Mouse (Mus musculus) T-cell, adult 66 days (primary cell): ENCODE measurements around the gene Mmp23. TPM values are rescaled to one million over a fixed set of nuclear protein-coding genes. Genes with fewer than 3 reads are reported as not detected.

Experiments
- total RNA-seq, 2 experiments: library from RNA; stranded (reverse); gene quantifications; 3 replicates in 1 of 2; 4 replicates in 1 of 2; pipeline ENCODE4 v1.2.4; 2023

Mmp23 gene
- total RNA-seq = under 1 TPM in 1 of 2 experiments, not detected in 1; 0.52 TPM

GRCm38 (mm10) chr4:155653086-155653450, at the start of gene Mmp23:
Gene Mmp23 (minus strand): TSS chr4:155653384.

GRCm38 (mm10) chr4:155694111-155694481, 40.9 kb upstream of the Mmp23 start, which contains the start of gene Fndc10:
Gene Fndc10 (plus strand): TSS chr4:155694342.

GRCm38 (mm10) chr4:155668689-155669597, 15.8 kb upstream of the Mmp23 start, which contains the start of gene Mib2:
Gene Mib2 (minus strand): TSS chr4:155669198.

GRCm38 (mm10) chr4:155645308-155645707, 7.9 kb downstream of the Mmp23 start, which contains the start of gene Gm10563:
Gene Gm10563 (minus strand): TSS chr4:155645408.

GRCm38 (mm10) chr4:155624338-155625291, 28.6 kb downstream of the Mmp23 start, which contains the start of gene Cdk11b:
Gene Cdk11b (plus strand): TSS chr4:155624854.

GRCm38 (mm10) chr4:155601091-155601996, 51.8 kb downstream of the Mmp23 start, which contains the start of gene Slc35e2:
Gene Slc35e2 (plus strand): TSS chr4:155601416.

Other genes starting within 250 kb of the Mmp23 start
- 1 to 10 TPM in 1 of 2 experiments, under 1 TPM in 1; 0.80 to 1.3 TPM for gene Cfap74, start 244.2 kb downstream of the Mmp23 start, total RNA-seq
- not detected for gene Tmem52, start 184.3 kb downstream of the Mmp23 start, total RNA-seq
- gene Gnb1, start 162.0 kb downstream of the Mmp23 start, total RNA-seq = 100 to 1,000 TPM; 248 to 296 TPM
- gene Nadk, start 91.0 kb downstream of the Mmp23 start, total RNA-seq = 10 to 100 TPM; 51.8 to 53.8 TPM
- gene Slc35e2, start 52.0 kb downstream of the Mmp23 start, total RNA-seq = 10 to 100 TPM; 30.9 to 33.6 TPM
- gene Cdk11b, start 28.5 kb downstream of the Mmp23 start, total RNA-seq = 100 to 1,000 TPM; 136 to 169 TPM
- gene Gm10563, start 8.0 kb downstream of the Mmp23 start, total RNA-seq = not detected
- gene Mib2, start 15.8 kb upstream of the Mmp23 start, total RNA-seq = 10 to 100 TPM; 42.4 to 53.7 TPM
- 1 to 10 TPM; 8.1 to 9.0 TPM for gene Fndc10, start 41.0 kb upstream of the Mmp23 start, total RNA-seq
- gene Ssu72, start 51.4 kb upstream of the Mmp23 start, total RNA-seq = 10 to 100 TPM; 85.5 to 85.9 TPM
- gene Tmem240, start 81.4 kb upstream of the Mmp23 start, total RNA-seq = 1 to 10 TPM; 1.1 to 1.4 TPM
- gene Atad3a, start 107.7 kb upstream of the Mmp23 start, total RNA-seq = 10 to 100 TPM; 54.6 to 56.0 TPM
- not detected for gene Vwa1, start 121.3 kb upstream of the Mmp23 start, total RNA-seq
- gene Tmem88b, start 132.5 kb upstream of the Mmp23 start, total RNA-seq = not detected
- not detected for gene Ankrd65, start 137.1 kb upstream of the Mmp23 start, total RNA-seq
- 10 to 100 TPM; 46.5 to 54.4 TPM for gene Mrpl20, start 149.5 kb upstream of the Mmp23 start, total RNA-seq
- gene Ccnl2, start 159.1 kb upstream of the Mmp23 start, total RNA-seq = 100 to 1,000 TPM; 225 to 247 TPM
- 10 to 100 TPM; 85.7 to 88.9 TPM for gene Aurkaip1, start 177.9 kb upstream of the Mmp23 start, total RNA-seq
- gene Mxra8, start 186.3 kb upstream of the Mmp23 start, total RNA-seq = 1 to 10 TPM; 4.2 to 5.4 TPM
- 10 to 100 TPM; 75.5 to 75.8 TPM for gene Dvl1, start 194.0 kb upstream of the Mmp23 start, total RNA-seq
- gene Tas1r3, start 210.0 kb upstream of the Mmp23 start, total RNA-seq = 1 to 10 TPM; 2.7 to 2.8 TPM
- 10 to 100 TPM; 11.5 to 12.6 TPM for gene Cptp, start 216.1 kb upstream of the Mmp23 start, total RNA-seq
- 10 to 100 TPM; 62.8 to 66.9 TPM for gene Ints11, start 216.2 kb upstream of the Mmp23 start, total RNA-seq
- gene Pusl1, start 238.4 kb upstream of the Mmp23 start, total RNA-seq = 10 to 100 TPM; 35.4 to 47.7 TPM
- 10 to 100 TPM; 58.7 to 66.4 TPM for gene Acap3, start 238.4 kb upstream of the Mmp23 start, total RNA-seq